Mouse (Mus musculus) gonadal fat pad, adult 2 months (tissue): ENCODE data around the gene Mcts2. TPM values are rescaled to one million over a fixed set of nuclear protein-coding genes. Genes with fewer than 3 reads are reported as not detected.

Experiments used
- DNase-seq: peaks from one replicate; pipeline ENCODE4 v3.0.0-alpha.2; 2012; ENCODE audit warnings: low read depth
- polyA plus RNA-seq: library from polyadenylated mRNA; depleted of rRNA; stranded (reverse); fragments of >200 nt; gene quantifications from 2 replicates; pipeline ENCODE4 v1.2.3, GENCODE M21; 2012; rRNA removed

The Mcts2 gene
- polyA plus RNA-seq, 1 experiment: 9.0 TPM

- DNase-seq: no peak
These were observed 38.4 kb downstream of the Mcts2 start for GRCm38 (mm10) chr2:152725178-152725750.

GRCm38 (mm10) chr2:152726213-152726612 is 39.4 kb downstream of the Mcts2 start:
- no peak for DNase-seq

GRCm38 (mm10) chr2:152726751-152727335 is 40.0 kb downstream of the Mcts2 start:
- no peak for DNase-seq

GRCm38 (mm10) chr2:152727795-152728510 is 41.1 kb downstream of the Mcts2 start:
- DNase-seq: no peak

GRCm38 (mm10) chr2:152728594-152728993 is 41.8 kb downstream of the Mcts2 start:
- DNase-seq: no peak

GRCm38 (mm10) chr2:152729013-152729635 is 42.3 kb downstream of the Mcts2 start:
- no peak for DNase-seq

DNA sequence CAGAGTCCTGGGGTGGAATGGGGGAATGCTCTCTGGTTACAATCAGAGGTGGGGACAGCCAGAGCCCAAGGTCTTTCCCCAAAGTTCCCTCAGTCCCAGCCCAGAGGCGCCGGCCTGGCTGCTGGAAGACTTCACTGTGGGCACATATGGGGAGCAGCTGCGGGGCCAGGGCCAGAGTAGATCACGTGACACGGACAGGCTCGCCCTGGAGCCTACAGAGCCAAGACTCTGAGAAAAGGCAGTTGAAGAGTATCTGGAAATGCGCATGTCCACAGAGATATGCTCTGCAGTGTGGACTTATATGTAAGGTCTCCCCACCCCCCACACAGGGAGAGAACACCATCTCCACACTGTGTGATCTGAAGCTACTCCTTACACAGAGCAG is 42.8 kb downstream of the Mcts2 start:
- no peak for DNase-seq

DNA sequence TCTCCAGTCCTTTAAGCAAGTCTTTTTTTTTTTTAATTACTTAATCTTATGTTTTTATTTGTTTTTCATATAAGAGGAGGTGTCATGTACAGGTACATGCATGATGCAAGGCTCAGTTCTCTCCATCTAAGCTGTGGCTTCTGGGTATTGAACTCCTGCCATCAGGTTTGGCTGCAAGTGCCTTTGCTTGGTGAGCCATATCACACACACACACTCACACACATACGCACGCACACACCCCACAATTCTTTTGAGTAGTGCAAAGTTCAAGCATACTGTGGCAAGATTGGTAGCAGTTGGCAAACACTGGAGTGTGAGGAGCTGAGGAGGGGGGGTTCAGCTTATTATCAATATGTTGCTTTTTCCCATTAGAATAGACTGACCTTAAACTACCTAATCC is 46.4 kb downstream of the Mcts2 start:
- DNase-seq: peak; percentile 84

- no peak for DNase-seq
These were observed 47.7 kb downstream of the Mcts2 start for GRCm38 (mm10) chr2:152734501-152734900.

DNA sequence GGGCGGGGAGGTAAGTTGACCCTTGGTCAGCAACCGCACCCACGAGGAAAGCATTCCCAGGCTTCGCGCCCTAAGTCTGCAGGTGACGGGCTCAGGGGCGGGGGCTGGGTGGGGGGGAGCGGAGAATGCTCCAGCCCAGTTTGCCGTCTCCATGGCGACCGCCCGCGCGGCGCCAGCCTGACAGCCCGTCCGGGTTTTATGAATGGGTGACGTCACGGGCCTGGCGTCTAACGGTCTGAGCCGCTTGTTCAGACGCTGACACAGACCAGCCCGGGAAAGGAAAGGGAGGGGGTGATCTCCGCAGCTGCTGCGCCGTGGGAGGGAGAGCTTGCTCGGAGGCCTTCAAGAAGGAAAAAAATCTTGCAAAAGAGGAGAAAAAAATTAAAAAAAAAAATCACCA is 48.1 kb downstream of the Mcts2 start:
- DNase-seq: no peak

- DNase-seq: peak; percentile 54
These were observed 49.3 kb downstream of the Mcts2 start, which contains the start of gene Id1 for GRCm38 (mm10) chr2:152736090-152736601. TSS of gene Id1 (plus strand) at chr2:152736251.

GRCm38 (mm10) chr2:152736748-152737147 is 49.9 kb downstream of the Mcts2 start:
- no peak for DNase-seq

Other genes with a start within 250 kb of the Mcts2 start
- gene Defb23, start 222.4 kb upstream of the Mcts2 start, polyA plus RNA-seq: 374 and 466 TPM in 2 replicates
- gene Defb20, start 210.0 kb upstream of the Mcts2 start, polyA plus RNA-seq: 2,505 and 2,619 TPM in 2 replicates
- 427 and 445 TPM in 2 replicates for gene Defb22, start 196.9 kb upstream of the Mcts2 start, polyA plus RNA-seq
- 162 and 254 TPM in 2 replicates for gene Defb26, start 175.3 kb upstream of the Mcts2 start, polyA plus RNA-seq
- 568 and 1,189 TPM in 2 replicates for gene Defb28, start 168.8 kb upstream of the Mcts2 start, polyA plus RNA-seq
- 275 and 317 TPM in 2 replicates for gene Defb29, start 146.9 kb upstream of the Mcts2 start, polyA plus RNA-seq
- under 0.01 and 893 TPM in 2 replicates for gene Gm17416, start 117.7 kb upstream of the Mcts2 start, polyA plus RNA-seq
- gene Defb21, start 114.3 kb upstream of the Mcts2 start, polyA plus RNA-seq: 358 and 473 TPM in 2 replicates
- gene Defb19, start 106.7 kb upstream of the Mcts2 start, polyA plus RNA-seq: 9.6 and 11.3 TPM in 2 replicates
- 162 and 204 TPM in 2 replicates for gene Defb45, start 87.6 kb upstream of the Mcts2 start, polyA plus RNA-seq
- gene Defb36, start 82.7 kb upstream of the Mcts2 start, polyA plus RNA-seq: 5.4 and 9.0 TPM in 2 replicates
- 6,893 and 7,961 TPM in 2 replicates for gene Defb25, start 64.0 kb upstream of the Mcts2 start, polyA plus RNA-seq
- gene Rem1, start 60.1 kb upstream of the Mcts2 start, polyA plus RNA-seq: 41.5 and 49.3 TPM in 2 replicates
- 162 and 163 TPM in 2 replicates for gene H13, start 17.6 kb upstream of the Mcts2 start, polyA plus RNA-seq
- gene Id1, start 49.2 kb downstream of the Mcts2 start, polyA plus RNA-seq: 78.7 and 137 TPM in 2 replicates
- 3.8 and 6.0 TPM in 2 replicates for gene Cox4i2, start 67.1 kb downstream of the Mcts2 start, polyA plus RNA-seq
- gene Bcl2l1, start 144.7 kb downstream of the Mcts2 start, polyA plus RNA-seq: 42.2 and 44.0 TPM in 2 replicates
- 0.80 and 0.90 TPM in 2 replicates for gene Tpx2, start 160.9 kb downstream of the Mcts2 start, polyA plus RNA-seq
- 0.60 and 0.61 TPM in 2 replicates for gene Mylk2, start 224.3 kb downstream of the Mcts2 start, polyA plus RNA-seq
- 13.4 and 15.6 TPM in 2 replicates for gene Foxs1, start 246.2 kb downstream of the Mcts2 start, polyA plus RNA-seq